Mouse (Mus musculus) MEL (cell line): Measurements from ENCODE around the gene Lmbr1.

ENCODE experiments used
- MAFK ChIP-seq: IDR thresholded peaks from 2 replicates; pipeline ENCODE4 v1.6.1; 2011; ENCODE audit warnings: low read depth, mild to moderate bottlenecking, low read length, improper control_type of control experiment, borderline replicate concordance
- NELFE ChIP-seq: IDR thresholded peaks from 2 replicates; pipeline ENCODE4 v1.6.1; 2011; ENCODE audit warnings: low read depth, low read length, improper control_type of control experiment
- POLR2A ChIP-seq, 2 experiments: IDR thresholded peaks; 2 replicates each; pipeline ENCODE4 v1.6.1; 2011 to 2012; ENCODE audit warnings: low read length in 2 of 2, mild to moderate bottlenecking in 2 of 2, control low read depth in 1 of 2, improper control_type of control experiment in 1 of 2, low read depth in 1 of 2, moderate library complexity in 1 of 2; ENCODE audit not compliant: control insufficient read depth in 1 of 2, insufficient read depth in 1 of 2, poor library complexity in 1 of 2

GRCm38 (mm10) chr5:29387591-29387990 lies 9.4 kb upstream of the Lmbr1 start:
- TF ChIP-seq MAFK (no peak), POLR2A (IDR thresholded peaks at IDR 0.05; ENCODE audit: control insufficient read depth in 1 of 2, insufficient read depth in 1 of 2, low read depth in 1 of 2, low read length in 2 of 2, poor library complexity in 1 of 2) (no peak), NELFE (no peak)
